Mouse (Mus musculus): ENCODE measurements around the gene Carmil3. TPM values are rescaled to one million over a fixed set of nuclear protein-coding genes. Genes with fewer than 3 reads are reported as not detected.

Carmil3 gene
- total RNA-seq, 2 experiments from 2014 or later: 53.5 to 70.2 TPM

GRCm38 (mm10) chr14:55486836-55487235, 3.6 kb upstream of the Carmil3 start:
- DNase-seq (ENCODE audit: low spot score in 2 of 2): no peak
- intact Hi-C loops (cut with DNase I): no loop called here

GRCm38 (mm10) chr14:55491291-55491833, 911 bp downstream of the Carmil3 start:
- intact Hi-C loops (cut with DNase I): no loop called here
- peak; percentile 52 to 56 for DNase-seq (ENCODE audit: low spot score in 2 of 2)

- DNase-seq (ENCODE audit: low spot score in 2 of 2): peak in 1 of 2 experiments; percentile 67
- intact Hi-C loops (cut with DNase I): no loop called here
Observed at GRCm38 (mm10) chr14:55492103-55492502, 1.7 kb downstream of the Carmil3 start.

- no peak for DNase-seq (ENCODE audit: low spot score in 2 of 2)
- intact Hi-C loops (cut with DNase I): loop anchor here (5.0 kb wide), 1 partner anchor 42 kb away; no protein-coding TSS in a partner anchor
Observed at GRCm38 (mm10) chr14:55495509-55496240, 5.2 kb downstream of the Carmil3 start.

- intact Hi-C loops (cut with DNase I): loop anchor here (5.0 kb wide), 1 partner anchor 40 kb away; no protein-coding TSS in a partner anchor
- DNase-seq (ENCODE audit: low spot score in 2 of 2): no peak
Observed at GRCm38 (mm10) chr14:55496761-55497448, 6.5 kb downstream of the Carmil3 start.

GRCm38 (mm10) chr14:55497449-55497821, 7.0 kb downstream of the Carmil3 start:
- intact Hi-C loops (cut with DNase I): loop anchor here (5.0 kb wide), 1 partner anchor 40 kb away; no protein-coding TSS in a partner anchor
- DNase-seq (ENCODE audit: low spot score in 2 of 2): peak; percentile 79 to 88

GRCm38 (mm10) chr14:55505612-55506011, 15.2 kb downstream of the Carmil3 start:
- intact Hi-C loops (cut with DNase I): no loop called here
- no peak for DNase-seq (ENCODE audit: low spot score in 2 of 2)

- no peak for DNase-seq (ENCODE audit: low spot score in 2 of 2)
- intact Hi-C loops (cut with DNase I): no loop called here
Observed at GRCm38 (mm10) chr14:55507801-55508200, 17.4 kb downstream of the Carmil3 start.

- intact Hi-C loops (cut with DNase I): no loop called here
- no peak for DNase-seq (ENCODE audit: low spot score in 2 of 2)
Observed at GRCm38 (mm10) chr14:55509540-55509939, 19.1 kb downstream of the Carmil3 start.

- peak; percentile 60 to 92 for DNase-seq (ENCODE audit: low spot score in 2 of 2)
- intact Hi-C loops (cut with DNase I): no loop called here
Observed at GRCm38 (mm10) chr14:55510125-55510731, 19.8 kb downstream of the Carmil3 start, which contains the start of gene Cpne6. Gene Cpne6 (plus strand): TSS chr14:55510445.

GRCm38 (mm10) chr14:55511037-55511436, 20.6 kb downstream of the Carmil3 start:
- DNase-seq (ENCODE audit: low spot score in 2 of 2): peak; percentile 66 to 87
- intact Hi-C loops (cut with DNase I): no loop called here

- DNase-seq (ENCODE audit: low spot score in 2 of 2): no peak
- intact Hi-C loops (cut with DNase I): no loop called here
Observed at GRCm38 (mm10) chr14:55513927-55514326, 23.5 kb downstream of the Carmil3 start.

- no peak for DNase-seq (ENCODE audit: low spot score in 2 of 2)
- intact Hi-C loops (cut with DNase I): no loop called here
Observed at GRCm38 (mm10) chr14:55515846-55516245, 25.4 kb downstream of the Carmil3 start.

- DNase-seq (ENCODE audit: low spot score in 2 of 2): peak; percentile 57 to 64
- intact Hi-C loops (cut with DNase I): no loop called here
Observed at GRCm38 (mm10) chr14:55518897-55519296, 28.4 kb downstream of the Carmil3 start.

GRCm38 (mm10) chr14:55519604-55520003, 29.2 kb downstream of the Carmil3 start:
- intact Hi-C loops (cut with DNase I): no loop called here

GRCm38 (mm10) chr14:55520451-55521361, 30.3 kb downstream of the Carmil3 start:
- intact Hi-C loops (cut with DNase I): no loop called here
- DNase-seq (ENCODE audit: low spot score in 2 of 2): peak; percentile 39 to 53

More at GRCm38 (mm10) chr14:55519604-55520003, 29.2 kb downstream of the Carmil3 start:
- DNase-seq (ENCODE audit: low spot score in 2 of 2): no peak

- DNase-seq (ENCODE audit: low spot score in 2 of 2): no peak
- intact Hi-C loops (cut with DNase I): no loop called here
Observed at GRCm38 (mm10) chr14:55524062-55524461, 33.6 kb downstream of the Carmil3 start.

- intact Hi-C loops (cut with DNase I): no loop called here
Observed at GRCm38 (mm10) chr14:55524785-55525184, 34.3 kb downstream of the Carmil3 start, which contains the start of gene Nrl. Gene Nrl (minus strand): TSS chr14:55524981.

GRCm38 (mm10) chr14:55526674-55527073, 36.2 kb downstream of the Carmil3 start:
- intact Hi-C loops (cut with DNase I): no loop called here
- DNase-seq (ENCODE audit: low spot score in 2 of 2): no peak

More at GRCm38 (mm10) chr14:55524785-55525184, 34.3 kb downstream of the Carmil3 start, which contains the start of gene Nrl:
- DNase-seq (ENCODE audit: low spot score in 2 of 2): no peak

All from left cerebral cortex, postnatal 14 days (tissue).